Mouse (Mus musculus) cerebellum, adult 11-12 months (tissue): ENCODE measurements around the gene Sorcs3.

Source experiments
- DNase-seq: peaks from one replicate; pipeline ENCODE4 v3.0.0; 2022

Sorcs3 gene

DNA sequence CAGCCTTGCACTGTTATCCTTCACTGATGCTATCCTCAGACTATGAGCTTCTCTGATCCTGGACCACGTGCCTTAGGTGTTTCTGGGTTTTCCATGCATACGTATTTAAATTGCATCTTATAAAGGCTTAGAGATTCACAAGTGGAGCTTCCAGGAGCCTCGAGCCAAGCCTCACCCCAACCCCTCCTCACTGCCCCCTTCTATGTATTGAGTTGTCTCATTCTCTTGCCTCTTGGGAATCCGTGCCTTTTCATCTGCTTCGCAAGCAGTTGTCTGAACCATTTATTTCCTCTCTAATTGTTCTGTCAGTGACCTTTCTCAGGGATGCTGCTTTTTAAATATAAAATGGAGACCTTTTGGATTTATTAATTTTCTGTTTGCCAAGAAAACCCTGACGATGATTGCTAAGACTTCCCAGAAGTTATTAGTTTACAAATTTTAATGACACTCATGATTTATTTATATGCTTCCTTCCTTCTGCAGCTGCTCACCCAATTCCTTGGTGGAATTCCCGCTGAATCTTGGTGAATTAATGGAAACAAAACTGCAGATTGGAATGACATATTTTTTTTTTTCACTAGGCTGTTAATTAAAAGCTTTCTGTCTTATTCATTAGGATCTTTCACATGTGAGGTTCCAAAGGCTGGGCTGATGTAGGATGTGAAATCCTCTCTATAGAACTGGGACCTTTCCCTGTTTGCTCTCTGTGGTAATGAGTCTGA is 199.1 kb downstream of the Sorcs3 start:
- DNase-seq: no peak

DNA sequence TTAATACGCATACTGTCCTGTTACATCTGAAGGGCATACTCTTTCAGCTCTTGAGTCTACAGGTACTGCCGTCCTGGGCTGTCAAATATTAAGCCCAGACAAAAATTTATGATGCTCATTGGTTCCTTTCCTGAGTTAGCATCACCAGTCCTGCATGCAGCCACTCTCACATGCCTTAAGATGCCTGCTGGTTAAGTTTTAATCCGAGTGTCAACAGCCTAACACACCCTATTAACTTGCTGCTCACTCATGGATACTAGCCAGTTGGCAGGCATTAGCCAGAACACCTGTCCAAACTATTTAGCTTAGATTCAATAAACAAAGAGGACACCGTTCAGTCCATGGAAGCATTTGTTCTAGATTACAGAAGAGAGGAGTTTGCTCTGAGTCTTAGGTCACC is 202.4 kb downstream of the Sorcs3 start:
- no peak for DNase-seq

DNA sequence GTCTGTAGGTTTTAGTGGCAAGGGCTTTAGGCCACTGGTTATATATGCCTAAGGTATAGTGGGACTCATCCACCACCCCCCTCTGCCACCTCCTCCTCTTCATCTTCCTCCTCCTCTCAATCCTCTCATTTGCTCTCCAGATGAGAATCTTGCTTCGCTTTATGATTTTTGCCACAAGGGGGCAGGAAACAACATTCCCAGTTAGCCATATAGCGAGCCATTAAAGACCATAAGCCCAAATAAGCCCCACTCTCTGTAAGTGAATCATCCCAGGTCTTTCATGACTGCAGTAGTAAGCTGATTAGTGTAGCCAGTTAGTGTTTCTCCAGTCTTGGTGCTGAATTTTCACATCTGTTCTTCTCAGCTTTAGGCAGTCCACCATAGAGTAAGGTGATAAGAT is 205.5 kb downstream of the Sorcs3 start:
- DNase-seq: no peak

DNA sequence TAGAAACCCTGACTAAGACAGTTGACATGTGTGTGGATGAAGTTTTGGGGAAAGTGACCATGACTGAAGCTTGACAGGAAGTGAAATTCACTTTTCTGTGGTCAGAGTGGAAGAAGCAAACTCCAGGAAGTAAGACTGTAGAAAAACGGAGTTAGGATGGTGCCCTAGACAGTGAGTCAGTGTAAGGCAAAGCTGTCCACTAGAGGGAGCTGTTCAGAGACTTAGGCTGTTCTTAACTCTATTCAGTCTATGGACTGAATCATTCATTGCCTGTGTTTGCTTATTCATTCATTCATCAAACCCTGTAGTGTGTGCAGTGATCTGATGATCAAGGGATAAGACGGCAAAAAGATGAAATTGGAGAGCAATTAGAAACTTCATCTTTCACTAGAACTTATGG is 208.0 kb downstream of the Sorcs3 start:
- no peak for DNase-seq

DNA sequence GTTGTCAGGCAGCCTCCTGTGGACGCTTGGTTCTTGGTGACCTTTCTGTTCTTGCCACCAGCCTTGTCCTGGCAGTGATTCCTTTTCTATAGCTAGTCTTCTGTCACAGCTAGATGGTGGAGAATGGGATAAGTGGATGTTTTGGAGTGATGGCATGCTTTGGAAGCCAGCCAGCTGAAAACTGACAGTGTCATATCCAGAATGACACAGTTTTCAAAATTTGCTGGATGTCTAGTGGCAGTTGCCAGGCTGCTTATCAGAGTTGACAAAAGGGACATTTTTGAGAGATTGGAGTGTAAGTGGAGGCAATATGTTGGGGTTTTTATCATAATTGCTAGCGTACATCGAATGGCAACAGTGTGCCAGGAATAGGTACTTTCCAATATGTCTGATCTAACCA is 212.5 kb downstream of the Sorcs3 start:
- no peak for DNase-seq

DNA sequence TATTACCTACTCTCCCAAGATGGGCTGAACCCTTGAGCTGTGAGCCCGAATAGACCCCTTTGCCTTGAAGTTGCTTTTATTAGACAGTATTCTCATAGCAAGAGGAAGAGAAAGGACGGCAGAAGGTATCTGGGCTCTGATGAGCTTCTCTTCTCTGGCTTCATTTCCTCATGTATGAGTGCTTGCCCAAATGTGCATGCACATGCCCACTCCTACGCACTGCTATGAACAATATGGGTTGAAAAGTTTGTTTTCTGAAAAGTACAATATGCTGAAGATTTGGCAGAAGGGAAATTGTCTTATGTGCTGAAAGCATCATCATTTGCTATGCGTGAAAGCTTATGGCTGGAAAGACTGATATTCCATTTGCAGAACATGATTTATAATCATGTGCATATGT is 223.4 kb downstream of the Sorcs3 start:
- no peak for DNase-seq

DNA sequence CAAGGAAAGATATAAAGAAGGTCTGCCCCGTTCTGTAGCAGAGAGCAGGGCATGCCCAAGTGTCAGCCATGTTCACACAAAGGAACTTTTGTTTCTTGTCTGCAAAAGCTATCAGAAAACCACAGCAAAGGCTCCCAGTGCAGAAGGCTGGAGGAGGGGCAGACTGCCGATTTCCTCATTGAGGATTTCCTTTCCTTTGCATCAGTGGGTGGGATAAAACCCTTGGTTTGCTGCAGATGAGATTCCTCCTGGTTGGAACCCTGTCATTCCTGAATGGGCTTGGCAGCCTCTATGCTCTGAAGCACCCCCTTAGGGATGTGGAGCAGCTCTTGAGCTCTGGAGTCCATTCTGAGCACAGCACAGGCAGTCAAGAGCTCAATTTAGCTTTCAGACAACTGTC is 223.9 kb downstream of the Sorcs3 start:
- no peak for DNase-seq

DNA sequence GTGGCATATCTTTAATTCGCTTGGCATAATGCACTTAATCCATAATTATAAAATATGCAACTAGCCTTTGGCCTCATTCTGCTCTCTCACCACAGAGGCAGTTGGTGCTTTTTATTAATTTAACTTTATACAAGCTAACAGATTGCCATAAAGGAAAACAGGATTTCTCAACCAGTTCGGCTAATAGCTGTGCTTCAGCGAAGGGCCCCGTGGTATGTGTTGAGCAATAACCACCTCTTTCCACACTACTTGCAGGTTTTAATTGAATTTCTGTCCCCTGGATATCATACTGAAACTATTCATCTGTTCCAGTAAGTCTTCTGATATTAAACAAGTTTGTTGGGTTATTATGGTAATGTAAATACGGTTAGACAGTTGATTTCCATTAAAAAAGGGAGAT is 224.5 kb downstream of the Sorcs3 start:
- no peak for DNase-seq

DNA sequence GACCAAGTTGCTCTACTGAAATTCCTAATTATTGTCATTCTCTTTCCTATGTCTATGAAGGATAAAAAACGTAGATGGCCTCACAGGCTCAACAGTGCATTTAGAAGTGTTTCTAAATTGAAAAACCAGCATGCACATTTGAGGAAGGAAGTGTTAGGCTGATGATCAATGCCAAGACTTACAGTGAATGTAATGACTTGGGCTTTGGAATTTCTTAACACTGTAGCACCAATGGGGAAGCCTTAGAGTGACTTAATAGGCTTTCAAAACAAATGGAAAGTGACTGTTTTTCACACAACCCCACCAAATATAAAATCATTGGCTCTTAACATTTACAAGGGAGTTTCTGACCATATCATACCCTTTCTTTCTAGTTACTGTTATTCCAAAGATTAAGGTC is 232.6 kb downstream of the Sorcs3 start:
- no peak for DNase-seq

DNA sequence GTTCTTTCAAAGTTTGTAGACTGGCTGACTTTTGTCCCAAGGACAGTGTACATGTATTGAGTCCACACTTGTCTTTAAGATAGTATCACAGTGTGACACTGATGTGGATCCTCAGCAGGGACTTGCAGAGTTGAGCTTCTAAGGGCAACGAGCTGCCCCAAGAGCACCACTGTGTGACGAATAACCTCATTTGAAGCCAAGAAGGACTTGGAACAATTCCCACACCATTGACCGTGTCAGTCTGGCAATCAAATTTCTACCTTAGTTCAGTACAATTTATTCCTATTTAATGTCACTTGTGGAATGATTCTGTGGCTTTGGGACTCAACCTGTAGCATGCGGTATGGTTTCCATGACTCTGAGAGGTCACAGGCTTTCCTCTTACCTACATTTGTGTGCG is 255.3 kb downstream of the Sorcs3 start:
- no peak for DNase-seq

DNA sequence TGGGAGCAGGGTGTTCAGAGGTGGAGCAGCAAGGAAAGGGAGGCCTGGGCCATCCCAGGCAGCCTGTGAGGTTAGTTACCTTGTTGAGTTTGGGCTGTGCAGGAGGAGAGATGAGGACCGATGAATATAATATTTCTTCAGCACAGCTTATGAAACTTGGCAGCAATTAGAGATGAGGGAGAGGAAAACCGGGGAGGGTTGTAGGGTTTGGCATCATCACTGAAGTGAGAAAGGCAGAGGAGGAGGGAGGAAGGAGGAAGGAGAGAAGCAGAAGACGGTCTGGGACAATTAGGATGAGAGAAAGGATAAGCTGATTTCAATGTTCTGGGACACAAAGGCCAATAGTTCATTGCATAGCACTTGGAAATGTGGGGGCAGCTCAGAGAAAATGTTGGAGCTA is 256.6 kb downstream of the Sorcs3 start:
- DNase-seq: no peak

DNA sequence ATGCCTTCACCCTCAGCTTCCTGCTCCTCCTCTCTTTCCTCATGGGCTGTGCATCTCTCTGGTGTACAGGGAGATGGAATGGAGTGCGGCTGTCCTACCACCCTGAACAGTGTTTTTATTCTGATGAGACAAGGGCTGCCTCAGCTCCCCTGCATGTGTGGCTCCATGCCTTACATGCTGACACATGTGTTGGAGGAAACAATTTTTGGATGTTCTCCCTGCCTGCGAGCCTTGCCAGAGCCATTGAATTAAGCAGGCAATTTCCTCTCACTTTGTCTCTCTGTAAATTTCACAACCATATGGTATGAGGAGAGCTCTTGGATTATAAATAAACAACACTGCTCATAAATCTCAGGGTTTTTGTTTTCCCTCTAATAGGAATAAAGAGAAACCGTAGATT is 257.7 kb downstream of the Sorcs3 start:
- DNase-seq: no peak

DNA sequence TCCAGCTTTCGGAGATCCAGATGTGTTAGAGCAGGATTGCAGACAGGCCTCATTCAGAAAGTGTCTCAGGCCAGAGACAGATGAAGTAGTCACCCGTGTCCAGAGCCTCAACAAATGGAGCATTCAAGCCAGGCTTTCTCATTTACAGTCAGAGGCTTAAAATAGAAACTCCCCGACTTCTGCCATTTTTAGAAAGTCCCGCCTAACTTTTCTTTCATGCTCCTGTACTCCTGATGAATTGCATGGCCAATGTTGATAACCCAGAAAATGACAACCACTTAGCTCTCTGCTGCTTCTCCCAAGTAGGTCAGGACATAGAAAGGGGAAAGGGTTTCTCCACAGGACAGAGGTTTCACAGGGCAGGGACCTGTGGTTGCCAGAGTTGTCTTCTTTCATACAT is 261.6 kb downstream of the Sorcs3 start:
- no peak for DNase-seq

DNA sequence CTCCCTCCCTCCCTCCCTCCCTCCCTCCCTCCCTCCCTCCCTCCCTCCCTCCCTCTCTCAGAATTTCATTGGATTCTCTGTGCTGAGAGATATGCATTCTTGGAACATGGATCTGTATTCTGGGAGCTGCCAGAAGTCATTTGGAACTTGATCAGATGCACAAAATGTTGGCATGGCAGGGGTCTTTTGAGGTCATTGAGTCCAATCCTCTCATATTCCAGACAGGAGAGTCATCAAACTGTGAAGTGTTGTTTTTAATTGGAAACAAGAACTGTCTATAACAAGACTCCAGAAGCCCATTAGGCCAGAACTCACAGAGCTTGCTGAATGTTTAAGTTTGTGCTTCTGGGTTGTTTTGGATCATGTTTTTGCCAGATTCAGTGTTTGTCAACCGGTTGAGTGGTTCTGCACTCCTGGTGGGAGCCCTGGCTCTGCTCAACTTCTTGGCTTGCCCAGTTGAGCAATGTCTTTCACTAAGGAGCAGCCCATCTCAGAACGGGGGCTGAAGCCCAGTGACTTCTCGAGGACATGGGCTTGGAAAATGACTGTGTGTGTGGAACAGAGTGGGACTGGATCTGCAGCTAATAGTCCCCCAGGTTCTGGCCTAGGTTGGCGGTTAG is 264.1 kb downstream of the Sorcs3 start:
- DNase-seq: no peak

DNA sequence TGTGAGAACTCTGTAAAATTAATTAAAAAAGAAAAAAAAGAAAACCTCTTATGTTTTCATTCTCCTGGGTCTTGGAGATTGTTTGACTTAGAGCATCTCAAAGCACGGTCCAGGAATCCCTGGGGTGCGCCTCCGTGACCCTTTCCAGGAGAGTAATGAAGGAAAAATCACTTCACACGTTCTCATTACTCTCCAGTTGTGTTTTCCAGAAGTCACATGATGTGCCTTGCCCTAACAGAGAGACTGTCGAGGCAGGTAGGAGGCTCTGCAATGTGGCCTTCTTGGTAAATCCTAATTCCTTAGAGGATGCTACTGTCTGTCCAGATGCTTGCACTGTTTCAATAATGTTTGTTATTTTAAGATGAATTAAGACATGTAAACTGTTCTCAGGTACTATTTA is 266.1 kb downstream of the Sorcs3 start:
- no peak for DNase-seq

DNA sequence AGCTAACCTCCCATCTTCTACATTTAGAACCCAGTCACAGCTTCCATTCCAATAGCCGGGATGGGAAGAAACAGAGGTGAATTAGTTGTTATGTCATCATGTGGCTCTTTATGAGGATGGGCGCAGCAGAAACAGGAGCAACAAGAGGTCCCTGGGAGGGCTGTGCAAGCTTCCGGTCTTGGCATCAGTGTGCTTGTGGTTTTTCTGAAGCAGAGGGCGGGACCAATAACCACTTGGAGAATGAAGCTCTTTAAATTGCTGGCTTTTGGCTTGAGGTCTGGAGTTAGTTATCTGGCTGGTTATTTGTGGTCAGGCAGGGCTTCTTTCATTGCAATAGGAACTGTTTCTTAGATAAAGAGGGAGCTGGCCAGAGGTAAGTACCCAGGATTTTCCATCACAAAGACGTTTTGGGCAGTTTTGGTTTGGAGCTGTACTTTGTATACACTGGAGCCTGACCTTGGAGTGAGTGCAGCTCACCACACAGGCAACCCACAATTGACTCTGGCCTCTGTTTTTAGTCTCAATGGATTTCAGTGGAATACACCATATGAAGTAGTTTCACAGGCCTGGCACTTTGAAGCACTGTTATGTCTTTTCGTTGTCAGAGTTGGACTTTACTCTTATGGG is 270.1 kb downstream of the Sorcs3 start:
- no peak for DNase-seq

DNA sequence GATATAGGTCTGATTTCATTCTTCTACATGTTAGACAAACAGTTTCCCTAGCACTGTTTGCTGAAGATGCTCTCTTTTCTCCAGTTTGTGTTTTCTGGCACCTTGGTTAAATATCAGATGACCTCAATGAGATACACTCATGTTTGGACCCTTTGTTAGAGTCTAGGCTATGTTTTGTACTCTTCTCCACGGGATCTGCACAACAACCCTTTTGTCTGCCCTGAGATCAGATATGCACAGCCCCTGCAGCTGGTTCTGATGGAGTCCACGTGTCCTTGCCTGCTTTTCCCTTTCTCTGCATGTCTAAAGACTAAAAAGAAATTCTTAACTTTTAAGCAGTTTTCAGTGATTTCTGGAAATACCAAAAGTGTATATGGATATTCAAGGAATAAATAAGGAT is 273.0 kb downstream of the Sorcs3 start:
- DNase-seq: no peak

DNA sequence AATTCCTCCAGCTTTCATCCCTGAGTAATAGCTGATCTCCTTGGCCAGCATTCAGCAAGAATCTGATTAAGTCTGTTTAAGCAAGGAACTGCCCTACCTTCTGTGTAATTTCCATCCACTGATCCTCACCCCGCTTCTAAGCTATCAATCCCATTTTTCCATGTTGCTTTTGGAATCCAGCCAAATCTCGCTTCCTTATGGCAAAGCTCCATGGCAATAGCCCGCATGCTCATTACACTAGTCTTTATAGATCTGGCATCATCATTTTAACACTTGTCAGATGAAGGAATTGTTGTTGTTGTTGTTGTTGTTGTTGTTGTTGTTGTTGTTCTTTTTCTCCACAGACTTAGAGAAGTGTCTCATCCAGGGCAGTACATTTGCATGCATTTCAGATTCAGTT is 277.1 kb downstream of the Sorcs3 start:
- no peak for DNase-seq

DNA sequence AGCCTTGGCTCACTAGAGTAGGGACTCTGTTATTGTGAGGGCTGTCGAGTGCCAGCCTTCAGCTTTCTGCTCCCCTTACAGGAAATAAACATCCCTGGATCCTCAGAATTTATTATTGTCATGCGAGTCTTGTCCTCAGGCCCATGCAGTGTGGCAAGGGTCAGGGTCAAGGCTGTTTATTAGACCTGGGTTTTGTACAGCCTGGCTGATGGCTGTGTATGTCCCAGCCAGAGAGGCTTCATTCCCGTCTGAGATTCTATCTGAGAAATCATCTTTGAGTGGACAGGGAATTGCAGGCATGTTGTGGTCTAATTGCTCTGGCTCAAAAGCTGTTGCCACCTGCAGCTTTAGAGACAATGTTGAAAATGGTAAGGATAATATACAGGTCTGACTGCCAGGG is 285.3 kb downstream of the Sorcs3 start:
- DNase-seq: no peak

DNA sequence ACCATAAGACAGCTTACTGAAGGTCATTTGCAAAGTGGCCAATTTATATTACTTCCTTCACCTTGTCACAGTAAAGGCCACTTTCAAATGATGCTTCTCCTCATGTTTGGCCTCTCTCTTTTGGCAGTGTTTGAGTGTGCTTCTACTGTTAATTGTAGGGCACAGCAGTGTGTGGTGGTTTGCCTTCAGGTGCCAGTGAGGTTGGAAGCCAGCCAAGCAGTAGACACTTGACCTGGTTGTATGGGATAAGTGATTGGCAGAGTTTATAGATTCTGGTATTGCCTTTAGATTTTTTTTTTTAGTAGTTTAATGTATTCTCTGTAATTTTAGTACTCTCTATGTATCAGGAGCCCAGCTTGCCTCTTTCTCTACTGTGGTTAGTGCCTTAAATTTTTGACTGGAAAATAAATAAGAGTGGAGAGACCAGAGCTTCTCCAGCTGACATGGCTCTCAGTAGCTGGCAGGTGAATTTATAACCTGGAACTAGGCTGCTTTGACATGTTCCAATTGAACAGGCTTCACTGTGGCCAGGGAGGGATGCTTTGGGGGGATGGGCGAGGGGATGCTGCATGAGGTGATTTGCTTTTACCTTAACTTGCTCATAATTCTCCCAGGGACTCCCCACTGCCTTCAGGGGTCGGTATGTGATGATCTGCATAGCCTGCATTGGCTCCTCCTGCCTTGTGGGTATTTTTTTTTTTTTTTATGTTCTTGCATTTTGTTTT is 298.2 kb downstream of the Sorcs3 start:
- no peak for DNase-seq

DNA sequence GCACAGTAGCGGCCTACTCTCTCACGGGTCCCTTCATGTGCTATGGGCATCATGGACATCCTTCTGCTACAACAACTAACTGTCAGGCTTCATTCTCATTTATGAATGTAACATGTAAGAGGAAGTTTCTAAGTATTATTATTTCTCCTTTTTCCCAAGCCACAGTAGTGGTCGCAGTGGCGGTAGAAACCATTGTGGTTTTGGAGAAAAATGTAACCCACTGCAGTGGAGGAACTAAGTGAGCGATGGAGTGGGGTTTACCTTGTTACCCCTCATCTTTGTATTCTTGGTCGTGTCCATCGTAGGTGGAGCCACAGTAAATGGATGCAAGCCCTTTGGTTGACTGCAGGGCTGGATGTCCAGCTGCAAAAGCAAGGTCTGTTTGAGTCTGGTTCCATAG is 318.0 kb downstream of the Sorcs3 start:
- no peak for DNase-seq

DNA sequence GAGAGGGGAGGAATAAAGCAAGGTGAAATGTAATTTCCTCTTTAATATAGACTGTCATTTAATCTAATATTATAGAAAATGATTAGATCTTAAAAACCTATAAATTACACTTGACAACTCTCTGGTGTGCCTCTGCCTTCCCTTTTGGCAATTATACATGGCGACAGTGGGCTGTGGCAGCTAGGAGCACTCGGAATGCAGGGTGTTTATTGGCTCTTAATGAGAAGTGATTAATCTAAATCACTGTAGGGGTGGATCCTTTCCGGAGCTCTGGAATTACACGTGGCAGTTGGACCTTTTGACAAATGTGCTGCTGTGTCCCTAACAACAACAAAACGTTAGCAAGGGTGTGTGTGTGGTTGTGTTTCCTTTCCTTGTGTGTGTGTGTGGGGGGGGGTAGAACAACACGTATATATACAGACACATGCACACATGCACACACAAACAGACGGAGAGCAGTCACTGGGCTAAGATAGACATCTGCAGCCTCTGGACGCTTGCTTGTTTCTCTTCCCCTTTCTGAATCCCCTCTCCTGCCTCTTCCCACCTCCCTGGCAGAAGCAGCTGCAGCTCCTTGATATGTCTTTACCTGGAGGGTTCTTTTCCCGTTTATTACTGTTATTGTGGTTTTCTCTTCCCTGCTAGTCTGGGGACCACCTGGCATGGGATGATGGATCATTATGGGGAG is 318.8 kb downstream of the Sorcs3 start:
- no peak for DNase-seq

DNA sequence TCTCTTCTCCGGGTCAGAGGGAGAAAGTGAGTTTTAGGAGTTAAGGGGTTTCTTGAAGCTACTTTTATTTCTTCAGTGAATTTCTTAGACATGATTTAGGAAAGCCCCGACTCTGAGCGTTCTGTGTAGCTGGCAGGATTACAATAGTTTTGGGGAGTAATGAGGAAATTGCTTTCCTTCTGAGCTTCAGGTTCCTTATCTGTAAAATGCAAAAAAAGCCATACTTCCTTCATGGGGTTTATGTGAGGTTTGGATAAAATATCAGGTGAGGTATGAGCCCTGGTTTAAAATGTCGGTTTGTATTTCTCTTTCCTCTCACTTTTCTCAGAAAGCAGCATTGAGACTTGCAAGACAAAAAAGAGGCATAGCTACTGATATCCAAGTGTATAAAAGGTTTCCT is 327.8 kb downstream of the Sorcs3 start:
- DNase-seq: no peak
